ENCODE assay signal across 16 mouse cellular contexts in genomic region chr1:61629857-61630256, GRCm38 (mm10).
"Had no signal": no experiment of that assay in that cellular context is flagged by ENCODE, and none has a peak within 500 bp of the region (broad histone marks: within the 10 kb centered on the region; RNA-seq: fewer than 3 reads in every experiment).

No protein-coding gene starts in this region.

- DNase-seq: kidney, adult 9 months; kidney, postnatal 4 days; right cerebral cortex, adult 18-20 months; thymus, postnatal 4 days had no signal

- H3K9ac ChIP-seq: hindbrain, embryonic 15.5 days; limb, embryonic 12.5 days; lung, embryonic 15.5 days; midbrain, embryonic 12.5 days; neural tube, embryonic 15.5 days had no signal

- ATAC-seq: inflammation-experienced regulatory T-cells, adult 6 months; intestine, postnatal 0 days had no signal

- H3K4me1 ChIP-seq: hindbrain, embryonic 15.5 days; limb, embryonic 12.5 days; lung, embryonic 15.5 days; midbrain, embryonic 12.5 days; neural tube, embryonic 15.5 days had no signal

- H3K4me2 ChIP-seq: hindbrain, embryonic 15.5 days; limb, embryonic 12.5 days; lung, embryonic 15.5 days; midbrain, embryonic 12.5 days; neural tube, embryonic 15.5 days had no signal

- H3K27ac ChIP-seq: hindbrain, embryonic 15.5 days; kidney, postnatal 0 days; layer of hippocampus, adult 2 months; limb, embryonic 12.5 days; lung, embryonic 15.5 days; macrophage; midbrain, embryonic 12.5 days; neural tube, embryonic 15.5 days; stomach, postnatal 0 days had no signal

- H3K9me3 ChIP-seq: hindbrain, embryonic 15.5 days; limb, embryonic 12.5 days; lung, embryonic 15.5 days; midbrain, embryonic 12.5 days; neural tube, embryonic 15.5 days had no signal

- H3K4me3 ChIP-seq: hindbrain, embryonic 15.5 days; layer of hippocampus, adult 2 months; limb, embryonic 12.5 days; lung, embryonic 15.5 days; midbrain, embryonic 12.5 days; myocyte; neural tube, embryonic 15.5 days had no signal

- H3K36me3 ChIP-seq: hindbrain, embryonic 15.5 days; limb, embryonic 12.5 days; lung, embryonic 15.5 days; midbrain, embryonic 12.5 days; neural tube, embryonic 15.5 days had no signal

- H3K27me3 ChIP-seq: hindbrain, embryonic 15.5 days; limb, embryonic 12.5 days; lung, embryonic 15.5 days; midbrain, embryonic 12.5 days; neural tube, embryonic 15.5 days had no signal
